14 mouse cellular contexts compared by ENCODE assay signal in genomic region chr8:123398308-123398707, GRCm38 (mm10). TPM values are rescaled to one million over a fixed set of nuclear protein-coding genes. Genes with fewer than 3 reads are reported as not detected.
"Had no signal": no experiment of that assay in that cellular context is flagged by ENCODE, and none has a peak within 500 bp of the region (broad histone marks: within the 10 kb centered on the region; RNA-seq: fewer than 3 reads in every experiment).

No protein-coding gene starts in this region.

- H3K9me3 ChIP-seq: intestine, embryonic 15.5 days; kidney, embryonic 15.5 days; limb, embryonic 15.5 days; liver, embryonic 15.5 days; midbrain, embryonic 13.5 days had no signal

- H3K27ac ChIP-seq: intestine, embryonic 15.5 days; kidney, embryonic 15.5 days; limb, embryonic 15.5 days; liver, embryonic 15.5 days; midbrain, embryonic 13.5 days had no signal

- H3K4me3 ChIP-seq: intestine, embryonic 15.5 days; kidney, embryonic 15.5 days; limb, embryonic 15.5 days; liver, embryonic 15.5 days; midbrain, embryonic 13.5 days had no signal

- H3K9ac ChIP-seq: intestine, embryonic 15.5 days; kidney, embryonic 15.5 days; limb, embryonic 15.5 days; liver, embryonic 15.5 days; lung, embryonic 14.5 days; midbrain, embryonic 13.5 days had no signal

- H3K4me2 ChIP-seq: intestine, embryonic 15.5 days; kidney, embryonic 15.5 days; limb, embryonic 15.5 days; liver, embryonic 15.5 days; lung, embryonic 14.5 days; midbrain, embryonic 13.5 days had no signal

- DNase-seq: kidney, adult 2 months; kidney, postnatal 14 days; lung, embryonic 14.5 days; right cerebral cortex, postnatal 25 days had no signal

- ATAC-seq: intestine, embryonic 15.5 days; midbrain, embryonic 13.5 days had no signal

- H3K27me3 ChIP-seq: intestine, embryonic 15.5 days; kidney, embryonic 15.5 days; limb, embryonic 15.5 days; liver, embryonic 15.5 days; midbrain, embryonic 13.5 days had no signal

- H3K4me1 ChIP-seq: intestine, embryonic 15.5 days; kidney, embryonic 15.5 days; limb, embryonic 15.5 days; liver, embryonic 15.5 days; midbrain, embryonic 13.5 days had no signal

RNA-seq across cellular contexts. Expression of gene Mc1r, which starts 8.6 kb away (rescaled TPM):
- total RNA-seq: left cerebral cortex, adult 8-10 months had no signal
- polyA plus RNA-seq: kidney, adult 2 months; kidney, embryonic 15.5 days; large intestine, adult 2 months; limb, embryonic 11.5 days; liver, embryonic 15.5 days; lung, embryonic 14.5 days; small intestine, adult 2 months; stomach, embryonic 16.5 days had no signal
